Mouse (Mus musculus) hindbrain, embryonic 16.5 days (tissue): Measurements from ENCODE around the gene Slc27a3. TPM values are rescaled to one million over a fixed set of nuclear protein-coding genes. Genes with fewer than 3 reads are reported as not detected.
"Not testable (repeated sequence)": the region's sequence is repeated elsewhere in the genome, so short reads cannot be mapped to it uniquely, and the experiment has no call there.

Source experiments
- ATAC-seq: fragments of 200-750 bp; cut with Nextera tagmentation; 2 replicates; pipeline ENCODE4 v1.8.0; 2017; ENCODE audit warnings: moderate TSS enrichment, moderate library complexity
- H3K27ac ChIP-seq: fragments of 300-500 bp; sonication (generic); 2 replicates; pipeline ENCODE4 v1.5.1; 2014; ENCODE audit warnings: low read depth, mild to moderate bottlenecking, control low read depth, low read length, moderate library complexity
- H3K27me3 ChIP-seq: fragments of 300-500 bp; sonication (generic); replicated peaks from 2 replicates; pipeline ENCODE4 v1.6.1; 2014; ENCODE audit warnings: low read length; ENCODE audit not compliant: control insufficient read depth, insufficient read depth
- H3K36me3 ChIP-seq: fragments of 300-500 bp; sonication (generic); 2 replicates; pipeline ENCODE4 v1.6.1; 2014; ENCODE audit warnings: mild to moderate bottlenecking, low read length, moderate library complexity, mixed read lengths; ENCODE audit not compliant: control insufficient read depth, insufficient read depth
- H3K4me1 ChIP-seq: fragments of 300-500 bp; sonication (generic); 2 replicates; pipeline ENCODE4 v1.6.1; 2014; ENCODE audit warnings: low read depth, low read length; ENCODE audit not compliant: control insufficient read depth, insufficient read depth
- H3K4me2 ChIP-seq: fragments of 300-500 bp; sonication (generic); 2 replicates; pipeline ENCODE4 v1.6.1; 2014; ENCODE audit warnings: mild to moderate bottlenecking, low read length, control low read depth, moderate library complexity
- H3K4me3 ChIP-seq: fragments of 300-500 bp; sonication (generic); 2 replicates; pipeline ENCODE4 v1.5.1; 2014; ENCODE audit warnings: mild to moderate bottlenecking, low read length, control low read depth, moderate library complexity
- H3K9ac ChIP-seq: fragments of 300-500 bp; sonication (generic); 2 replicates; pipeline ENCODE4 v1.6.1; 2014; ENCODE audit warnings: low read depth, mild to moderate bottlenecking, control low read depth, low read length, moderate library complexity
- H3K9me3 ChIP-seq: fragments of 300-500 bp; sonication (generic); 2 replicates; pipeline ENCODE4 v1.6.1; 2014; ENCODE audit warnings: mild to moderate bottlenecking, low read length, moderate library complexity; ENCODE audit not compliant: control insufficient read depth
- WGBS: fragments of 180-500 bp; shearing (Covaris S2); extraction: QIAGEN DNeasy Blood & Tissue Kit; methylation state at CpG from one replicate; pipeline ENCODE4 v1.1.7; 2014; 5-methylcytosine and 5-hydroxymethylcytosine counted together
- polyA plus RNA-seq: library from polyadenylated mRNA; unstranded; fragments of >200 nt; fragmentation: Nextera tagmentation; extraction: Ambion mirVana; gene quantifications from 2 replicates; pipeline ENCODE4 v1.2.1, GENCODE M21; 2015

Slc27a3 gene
- polyA plus RNA-seq, 1 experiment from 2014 or later: 30.1 TPM

DNA sequence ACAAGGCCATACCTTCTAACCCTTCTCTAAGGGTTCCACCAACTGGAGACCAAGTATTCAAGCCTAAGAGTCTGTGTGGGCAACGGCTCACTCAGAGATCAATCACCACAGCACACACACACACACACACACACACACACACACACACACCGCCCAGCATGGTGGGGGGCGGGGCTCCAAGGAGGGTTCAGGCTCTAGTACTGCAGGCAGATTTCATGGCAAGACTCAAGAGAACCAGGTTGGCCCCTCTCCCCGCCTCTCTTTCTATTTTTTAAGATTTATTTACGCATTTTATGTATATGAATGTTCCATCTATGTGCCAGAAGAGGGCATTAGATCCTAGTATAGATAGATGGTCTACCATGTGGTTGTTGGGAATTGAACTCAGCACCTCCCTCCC lies 16.9 kb downstream of the Slc27a3 start:
- Histone ChIP-seq H3K4me1 (no peaks in the 10 kb centered on the region), H3K4me3 (no peak overlapping the region), H3K9me3 (no peaks in the 10 kb centered on the region), H3K4me2 (no peak overlapping the region), H3K9ac (no peak overlapping the region), H3K36me3 (no peaks in the 10 kb centered on the region), H3K27ac (no peak overlapping the region), H3K27me3 (no peaks in the 10 kb centered on the region)
- no peak for ATAC-seq
- 74% methylated on average over 5 of the region's 5 CpGs for WGBS

DNA sequence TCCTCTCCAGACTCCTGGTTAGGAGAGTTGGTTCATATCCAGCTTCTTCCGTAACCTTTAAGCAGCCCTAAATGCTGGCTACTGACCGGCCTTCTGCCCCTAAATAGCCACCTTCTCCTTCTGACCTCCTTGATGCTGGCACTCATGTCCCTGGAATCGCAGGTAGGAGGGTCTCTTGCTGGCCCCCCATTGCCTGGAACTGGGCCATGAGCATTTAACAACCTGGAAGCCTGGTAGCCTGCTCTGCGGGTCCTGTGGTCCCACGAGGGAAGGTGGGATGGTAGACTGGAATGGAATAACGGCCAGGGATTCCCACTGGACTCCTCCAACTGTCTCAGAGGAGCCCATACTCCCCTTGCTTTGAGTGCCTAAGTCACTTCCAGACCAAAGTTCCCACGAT lies 17.9 kb downstream of the Slc27a3 start:
- Histone ChIP-seq H3K9me3 (no peaks in the 10 kb centered on the region), H3K4me1 (no peaks in the 10 kb centered on the region), H3K27me3 (no peaks in the 10 kb centered on the region), H3K4me3 (no peak overlapping the region), H3K9ac (no peak overlapping the region), H3K27ac (no peak overlapping the region), H3K4me2 (no peak overlapping the region), H3K36me3 (no peaks in the 10 kb centered on the region)
- no peak for ATAC-seq
- WGBS: 76% methylated on average over 7 of the region's 7 CpGs

DNA sequence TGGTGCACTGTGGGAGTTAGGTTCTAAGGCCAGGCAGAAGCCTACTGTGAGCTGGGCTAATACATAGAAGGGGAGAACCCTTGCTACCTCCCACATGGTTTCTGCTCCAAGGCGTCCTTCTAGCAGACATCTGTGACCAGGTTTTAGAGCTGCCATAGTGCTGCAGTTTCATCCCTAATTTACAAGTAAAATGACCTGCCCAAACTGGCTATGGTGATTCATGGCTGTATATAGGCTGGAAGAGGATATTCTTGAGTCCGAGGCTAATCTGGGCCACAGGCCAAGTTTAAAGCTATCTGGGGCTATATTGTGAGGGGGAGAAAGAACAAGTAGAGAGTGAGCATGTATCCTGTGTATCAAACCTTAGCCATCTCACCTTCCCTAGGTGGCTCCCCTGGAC lies 20.7 kb downstream of the Slc27a3 start:
- Histone ChIP-seq H3K9ac (no peak overlapping the region), H3K4me1 (no peaks in the 10 kb centered on the region)
- 26% methylated on average over 2 of the region's 2 CpGs for WGBS

DNA sequence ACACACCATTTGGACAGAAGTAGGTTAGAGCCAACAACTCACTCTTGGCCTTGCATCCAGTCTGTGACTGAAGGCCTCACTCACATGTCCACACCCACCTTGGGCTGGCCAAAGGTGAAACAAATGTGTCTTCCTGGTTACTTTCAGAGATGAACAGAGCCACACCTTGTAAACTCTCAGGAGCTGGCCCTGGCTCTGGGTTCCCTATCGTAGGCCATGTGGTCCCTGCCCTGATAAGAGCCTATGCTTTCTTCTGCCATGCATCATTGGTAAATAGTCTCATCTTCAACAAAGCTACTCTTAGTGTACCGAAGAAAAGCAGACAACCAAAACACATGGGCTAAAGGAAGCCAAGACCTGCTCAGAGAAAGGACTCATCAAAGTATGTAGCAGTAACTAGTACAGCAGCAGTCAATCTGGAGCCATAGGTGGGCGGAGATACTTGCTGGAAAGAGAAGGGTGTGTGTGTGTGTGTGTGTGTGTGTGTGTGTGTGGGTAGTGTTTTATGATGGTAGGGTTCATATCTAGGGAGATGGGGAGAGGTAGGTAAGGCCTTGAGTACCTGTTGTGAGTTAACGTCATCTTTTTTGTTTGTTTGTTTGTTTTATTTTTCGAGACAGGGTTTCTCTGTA lies 22.6 kb downstream of the Slc27a3 start:
- ATAC-seq: no peak
- H3K4me1 ChIP-seq: no peaks in the 10 kb centered on the region
- 88% methylated on average over 5 of the region's 5 CpGs for WGBS
- H3K27me3 ChIP-seq: no peaks in the 10 kb centered on the region
- H3K9me3 ChIP-seq: no peaks in the 10 kb centered on the region
- no peak overlapping the region for H3K27ac ChIP-seq
- no peak overlapping the region for H3K9ac ChIP-seq
- H3K4me2 ChIP-seq: no peak overlapping the region
- peaks cover 2% of the 10 kb centered on the region; the same call in 1 of the 2 replicates for H3K36me3 ChIP-seq
- H3K4me3 ChIP-seq: no peak overlapping the region

More for the DNA sequence above, 20.7 kb downstream of the Slc27a3 start:
- Histone ChIP-seq H3K4me3 (no peak overlapping the region), H3K9me3 (no peaks in the 10 kb centered on the region), H3K27me3 (no peaks in the 10 kb centered on the region), H3K36me3 (no peaks in the 10 kb centered on the region), H3K4me2 (no peak overlapping the region), H3K27ac (no peak overlapping the region)
- no peak for ATAC-seq

DNA sequence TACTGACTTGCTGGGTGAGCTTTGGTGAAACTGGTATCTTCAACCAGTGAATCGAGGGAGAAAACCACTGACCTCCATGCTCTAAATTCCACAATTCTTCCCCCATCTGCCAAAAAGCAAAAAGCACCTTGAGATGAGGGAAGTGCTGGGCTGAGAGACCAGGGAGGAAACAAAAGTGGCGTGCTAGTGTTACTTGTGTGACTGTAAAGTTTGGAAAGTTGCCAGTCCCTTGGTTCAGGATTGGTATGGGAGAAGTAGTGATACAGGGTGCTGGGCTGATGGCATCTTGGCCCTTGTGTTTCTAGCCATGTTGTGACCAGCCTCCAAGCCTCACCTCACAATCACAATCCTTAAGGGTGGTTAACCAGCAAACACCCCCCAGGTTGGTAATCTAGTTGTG lies 27.4 kb downstream of the Slc27a3 start:
- no peaks in the 10 kb centered on the region for H3K9me3 ChIP-seq
- H3K36me3 ChIP-seq: peaks cover 14% of the 10 kb centered on the region
- H3K27ac ChIP-seq: no peak overlapping the region
- H3K9ac ChIP-seq: no peak overlapping the region
- no peaks in the 10 kb centered on the region for H3K4me1 ChIP-seq
- H3K4me2 ChIP-seq: no peak overlapping the region
- ATAC-seq: no peak
- 75% methylated on average over 2 of the region's 2 CpGs for WGBS
- no peaks in the 10 kb centered on the region for H3K27me3 ChIP-seq
- no peak overlapping the region for H3K4me3 ChIP-seq

DNA sequence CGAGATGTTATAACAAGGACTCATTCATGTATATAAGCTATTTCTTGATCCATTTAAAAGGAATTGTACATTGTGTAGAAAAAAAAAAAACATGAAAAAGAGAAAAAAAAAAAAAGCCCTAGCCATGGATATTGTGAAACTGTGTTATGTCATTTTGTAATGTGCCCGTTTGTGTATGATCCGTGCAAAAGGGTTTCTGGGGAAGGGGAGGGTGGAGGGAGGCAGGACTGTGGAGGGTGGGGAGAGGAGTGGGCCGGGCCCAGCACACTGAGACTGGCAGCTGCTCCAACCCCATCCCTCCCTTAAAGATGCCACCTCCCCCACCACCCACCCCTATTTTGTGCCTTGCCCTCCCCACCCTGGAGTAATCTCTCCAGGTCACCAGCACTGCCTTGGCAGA lies 28.3 kb downstream of the Slc27a3 start:
- Histone ChIP-seq H3K9ac (no peak overlapping the region), H3K27ac (no peak overlapping the region), H3K4me1 (no peaks in the 10 kb centered on the region), H3K4me3 (no peak overlapping the region), H3K27me3 (no peaks in the 10 kb centered on the region), H3K36me3 (peaks cover 16% of the 10 kb centered on the region), H3K4me2 (no peak overlapping the region), H3K9me3 (no peaks in the 10 kb centered on the region)
- ATAC-seq: no peak
- 77% methylated on average over 4 of the region's 4 CpGs for WGBS

DNA sequence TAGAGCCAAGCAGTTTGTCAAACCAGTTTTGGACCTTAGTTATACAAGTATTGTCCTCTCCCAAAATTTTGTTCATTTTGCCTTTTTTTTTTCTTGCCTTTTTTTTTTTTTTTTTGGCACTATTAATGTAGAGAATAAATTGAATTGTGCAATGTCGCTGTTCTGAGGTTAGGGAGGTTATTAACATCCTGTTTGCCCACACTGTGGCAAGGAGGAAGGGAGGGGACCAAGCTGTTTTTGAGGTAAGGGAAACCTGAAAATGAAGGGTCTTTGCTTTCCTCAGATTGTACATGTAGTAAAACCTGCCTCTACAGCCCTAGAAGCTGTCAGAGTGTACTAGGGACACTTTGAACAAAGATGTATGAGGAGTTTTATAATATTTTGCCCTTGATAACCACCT lies 30.5 kb downstream of the Slc27a3 start:
- no peaks in the 10 kb centered on the region for H3K27me3 ChIP-seq
- H3K9ac ChIP-seq: no peak overlapping the region
- no peak overlapping the region for H3K4me2 ChIP-seq
- 94% methylated on average over 1 of the region's 1 CpGs for WGBS
- H3K4me3 ChIP-seq: no peak overlapping the region
- peaks cover 31% of the 10 kb centered on the region for H3K36me3 ChIP-seq
- H3K27ac ChIP-seq: no peak overlapping the region
- no peaks in the 10 kb centered on the region for H3K9me3 ChIP-seq
- H3K4me1 ChIP-seq: no peaks in the 10 kb centered on the region
- no peak for ATAC-seq

DNA sequence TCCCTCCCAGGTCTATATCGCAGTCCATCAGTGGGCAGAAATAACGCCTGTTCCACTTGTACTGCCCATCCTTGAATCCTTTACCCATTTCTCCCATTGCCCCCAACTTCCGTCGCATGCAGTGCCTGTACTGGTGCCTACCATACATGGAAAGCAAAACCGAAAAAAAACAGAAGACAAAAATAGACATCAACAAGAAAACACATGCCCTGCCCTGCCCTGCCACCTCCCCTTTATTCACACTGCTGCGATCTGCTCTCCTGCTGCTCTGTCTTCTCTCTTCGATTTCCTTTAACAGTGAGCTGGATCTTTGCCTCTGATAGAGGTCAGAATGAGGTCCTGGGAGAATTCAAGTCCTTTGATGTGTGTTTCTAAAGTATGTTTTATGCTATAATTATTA lies 31.8 kb downstream of the Slc27a3 start:
- H3K27ac ChIP-seq: no peak overlapping the region
- H3K9ac ChIP-seq: no peak overlapping the region
- H3K4me2 ChIP-seq: no peak overlapping the region
- no peaks in the 10 kb centered on the region for H3K9me3 ChIP-seq
- H3K4me3 ChIP-seq: no peak overlapping the region
- WGBS: 89% methylated on average over 7 of the region's 7 CpGs
- ATAC-seq: no peak
- H3K4me1 ChIP-seq: no peaks in the 10 kb centered on the region
- no peaks in the 10 kb centered on the region for H3K27me3 ChIP-seq
- H3K36me3 ChIP-seq: peaks cover 36% of the 10 kb centered on the region

DNA sequence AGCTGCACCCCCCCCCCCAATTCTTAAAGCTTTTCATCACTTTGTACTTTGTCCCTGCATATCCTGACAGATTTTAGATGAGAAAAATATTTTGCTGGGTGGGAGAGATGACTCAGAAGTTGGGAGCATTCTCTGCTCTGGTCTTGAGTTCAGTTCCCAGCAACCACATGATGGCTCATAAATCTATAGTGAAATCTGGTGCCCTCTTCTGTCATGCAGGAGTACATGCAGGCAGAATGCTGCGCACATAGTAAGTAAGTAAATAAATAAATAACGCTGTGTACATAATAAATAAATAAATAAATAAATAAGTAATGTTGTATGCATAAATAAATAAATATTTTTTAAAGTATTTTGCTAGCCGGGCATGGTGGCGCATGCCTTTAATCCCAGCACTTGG lies 41.9 kb downstream of the Slc27a3 start:
- Histone ChIP-seq H3K9me3 (no peaks in the 10 kb centered on the region), H3K27ac (no peak overlapping the region), H3K36me3 (peaks cover 29% of the 10 kb centered on the region), H3K9ac (no peak overlapping the region), H3K4me2 (no peak overlapping the region), H3K4me1 (no peaks in the 10 kb centered on the region), H3K4me3 (no peak overlapping the region), H3K27me3 (no peaks in the 10 kb centered on the region)
- ATAC-seq: no peak
- WGBS: 97% methylated on average over 4 of the region's 4 CpGs

DNA sequence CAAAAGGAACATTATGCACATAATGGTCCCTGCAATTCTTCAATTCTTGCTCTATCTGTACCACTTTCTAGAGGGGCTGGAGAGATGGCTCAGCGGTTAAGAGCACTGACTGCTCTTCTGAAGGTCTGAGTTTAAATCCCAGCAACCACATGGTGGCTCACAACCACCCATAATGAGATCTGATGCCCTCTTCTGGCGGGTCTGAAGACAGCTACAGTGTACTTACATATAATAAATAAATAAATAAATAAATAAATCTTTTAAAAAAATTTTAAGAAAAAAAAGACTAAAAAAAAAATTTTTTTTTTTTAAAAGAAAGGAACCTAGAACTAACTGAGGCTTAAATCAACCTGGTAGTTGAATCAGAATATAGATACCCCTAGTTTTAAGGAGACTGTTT lies 46.9 kb downstream of the Slc27a3 start:
- ATAC-seq, H3K4me3 ChIP-seq, H3K27ac ChIP-seq, H3K9me3 ChIP-seq, H3K4me1 ChIP-seq, H3K9ac ChIP-seq, H3K4me2 ChIP-seq, H3K27me3 ChIP-seq, H3K36me3 ChIP-seq: not testable (repeated sequence)
- WGBS: 60% methylated on average over 2 of the region's 2 CpGs
